Mouse (Mus musculus): ENCODE measurements at regions not wholly inside any gene's neighbourhood (a gene's known extent, or its start where the extent isn't known, plus 50 kb on each side); places are given as distances from the start of the nearest gene placed in this dataset.

DNA sequence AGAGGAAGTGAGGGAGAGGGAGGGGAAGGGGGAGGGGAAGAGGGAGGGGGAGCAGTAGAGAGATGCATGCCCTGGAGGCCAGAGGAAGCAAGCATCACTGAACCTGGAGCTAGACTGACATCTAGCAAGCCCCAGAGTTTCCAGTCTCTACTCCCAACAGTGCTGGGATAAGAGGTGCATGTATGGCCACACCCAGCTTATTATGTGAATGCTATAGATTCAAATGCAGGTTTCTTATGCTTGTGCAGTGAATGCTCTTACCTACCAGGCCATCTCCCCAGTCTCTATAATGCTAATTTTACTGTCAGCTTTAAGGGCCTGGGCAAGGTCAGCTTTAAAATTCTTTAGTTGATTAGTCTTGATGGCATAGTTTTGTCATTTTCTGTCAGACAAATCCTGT is 271.3 kb upstream of the Thsd7b start:
- Histone ChIP-seq H3K27me3 (replicated peaks; ENCODE audit: control insufficient read depth, insufficient read depth, low read length) (no peaks in the 10 kb centered on the region), H3K27ac (ENCODE audit: low read depth, low read length) (no peak overlapping the region)
- no peak for ATAC-seq (replicated peaks; ENCODE audit: low FRiP score)

DNA sequence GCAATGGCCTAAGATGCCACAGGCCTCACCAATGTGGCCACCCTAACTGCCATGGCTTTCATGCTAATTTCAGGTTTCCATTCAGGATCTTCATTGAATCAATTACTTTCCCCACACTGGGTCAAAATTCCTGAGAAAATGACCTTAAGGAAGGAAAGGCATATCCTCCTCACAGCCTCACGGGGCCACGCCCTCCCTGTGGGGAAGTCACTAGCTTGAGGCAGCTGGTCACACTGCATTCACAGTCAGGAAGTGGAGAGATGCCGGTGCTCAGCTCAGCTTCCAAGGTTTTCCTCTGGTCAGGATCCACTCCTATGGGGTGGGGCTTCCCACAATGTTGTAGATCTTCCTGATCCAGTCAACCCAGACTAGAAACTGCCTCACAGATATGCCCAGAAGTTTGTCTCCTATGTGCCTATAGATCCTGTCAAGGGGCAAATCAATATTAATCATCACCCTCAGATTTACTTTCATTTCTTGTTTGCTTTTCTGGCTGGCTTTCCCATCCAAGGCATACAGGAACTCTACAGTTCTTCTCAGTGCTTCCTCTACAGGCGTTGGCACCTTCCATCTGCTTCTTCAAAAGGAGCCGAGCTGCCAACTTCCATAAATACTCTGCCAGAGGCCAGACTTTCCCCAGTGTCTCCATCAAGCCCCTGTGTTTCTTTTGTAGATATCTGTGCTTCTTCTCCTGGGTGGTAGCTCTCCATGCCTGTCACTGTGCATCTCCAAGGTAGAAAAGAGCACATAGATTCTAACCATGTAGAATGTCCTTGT is 273.2 kb upstream of the Thsd7b start:
- H3K9ac ChIP-seq (ENCODE audit: low read depth, low read length) = no peak overlapping the region
- DNase-seq (ENCODE audit: low spot score) (no peak), ATAC-seq (replicated peaks; ENCODE audit: low FRiP score) (no peak)
- H3K36me3 ChIP-seq (ENCODE audit: control insufficient read depth, insufficient read depth, low read length) = no peaks in the 10 kb centered on the region
- H3K9me3 ChIP-seq (ENCODE audit: control insufficient read depth, low read length) = no peaks in the 10 kb centered on the region
- H3K27ac ChIP-seq (ENCODE audit: low read depth, low read length) = no peak overlapping the region
- 48% methylated on average over 5 of the region's 5 CpGs for WGBS
- H3K27me3 ChIP-seq (replicated peaks; ENCODE audit: control insufficient read depth, insufficient read depth, low read length) = no peaks in the 10 kb centered on the region
- H3K4me1 ChIP-seq (replicated peaks; ENCODE audit: control insufficient read depth, insufficient read depth, low read length) = no peaks in the 10 kb centered on the region
- no peak overlapping the region for H3K4me3 ChIP-seq (ENCODE audit: low read depth, low read length)
- no peak overlapping the region for H3K4me2 ChIP-seq

More for the DNA sequence above, 271.3 kb upstream of the Thsd7b start:
- Histone ChIP-seq H3K4me1 (replicated peaks; ENCODE audit: control insufficient read depth, insufficient read depth, low read length) (no peaks in the 10 kb centered on the region), H3K4me2 (no peak overlapping the region), H3K4me3 (ENCODE audit: low read depth, low read length) (no peak overlapping the region), H3K9me3 (ENCODE audit: control insufficient read depth, low read length) (no peaks in the 10 kb centered on the region), H3K36me3 (ENCODE audit: control insufficient read depth, insufficient read depth, low read length) (no peaks in the 10 kb centered on the region), H3K9ac (ENCODE audit: low read depth, low read length) (no peak overlapping the region)
- DNase-seq (ENCODE audit: low spot score) = no peak

GRCm38 (mm10) chr1:128994655-128995054 is 278.4 kb upstream of the Thsd7b start:
- no peaks in the 10 kb centered on the region for H3K4me1 ChIP-seq (replicated peaks; ENCODE audit: control insufficient read depth, insufficient read depth, low read length)
- 79% methylated on average over 6 of the region's 6 CpGs for WGBS

DNA sequence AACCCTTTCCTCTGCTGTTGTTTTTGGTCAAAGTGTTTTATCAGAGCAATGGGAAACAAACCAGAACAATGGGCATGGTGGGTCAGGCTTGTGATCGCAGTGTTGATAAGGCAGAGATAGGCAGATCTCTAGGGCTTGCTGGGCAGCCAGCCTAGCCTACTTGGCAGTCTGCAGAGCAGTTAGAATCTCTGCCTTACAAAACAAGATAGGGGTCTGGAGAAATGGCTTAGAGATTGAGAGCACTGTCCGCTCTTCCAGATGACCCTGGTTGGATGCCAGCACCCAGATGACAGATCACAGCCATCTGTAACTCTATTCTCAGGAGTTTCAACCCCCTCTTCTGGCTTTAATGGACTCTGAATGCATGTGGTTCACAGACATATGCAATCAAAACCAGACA is 289.7 kb upstream of the Thsd7b start:
- WGBS = 76% methylated on average over 2 of the region's 2 CpGs
- DNase-seq (ENCODE audit: low spot score) (no peak), ATAC-seq (replicated peaks; ENCODE audit: low FRiP score) (no peak)
- no peaks in the 10 kb centered on the region for H3K36me3 ChIP-seq (ENCODE audit: control insufficient read depth, insufficient read depth, low read length)
- no peaks in the 10 kb centered on the region for H3K27me3 ChIP-seq (replicated peaks; ENCODE audit: control insufficient read depth, insufficient read depth, low read length)
- no peak overlapping the region for H3K4me3 ChIP-seq (ENCODE audit: low read depth, low read length)
- no peak overlapping the region for H3K9ac ChIP-seq (ENCODE audit: low read depth, low read length)
- H3K4me2 ChIP-seq = no peak overlapping the region
- no peak overlapping the region for H3K27ac ChIP-seq (ENCODE audit: low read depth, low read length)
- H3K9me3 ChIP-seq (ENCODE audit: control insufficient read depth, low read length) = no peaks in the 10 kb centered on the region
- H3K4me1 ChIP-seq (replicated peaks; ENCODE audit: control insufficient read depth, insufficient read depth, low read length) = no peaks in the 10 kb centered on the region

More at GRCm38 (mm10) chr1:128994655-128995054, 278.4 kb upstream of the Thsd7b start:
- no peak for ATAC-seq (replicated peaks; ENCODE audit: low FRiP score)
- Histone ChIP-seq H3K4me3 (ENCODE audit: low read depth, low read length) (no peak overlapping the region), H3K27ac (ENCODE audit: low read depth, low read length) (no peak overlapping the region), H3K27me3 (replicated peaks; ENCODE audit: control insufficient read depth, insufficient read depth, low read length) (no peaks in the 10 kb centered on the region), H3K9ac (ENCODE audit: low read depth, low read length) (no peak overlapping the region), H3K9me3 (ENCODE audit: control insufficient read depth, low read length) (no peaks in the 10 kb centered on the region), H3K36me3 (ENCODE audit: control insufficient read depth, insufficient read depth, low read length) (no peaks in the 10 kb centered on the region), H3K4me2 (no peak overlapping the region)
- no peak for DNase-seq (ENCODE audit: low spot score)

- DNase-seq (ENCODE audit: low spot score) (no peak), ATAC-seq (replicated peaks; ENCODE audit: low FRiP score) (no peak)
- no peak overlapping the region for H3K4me3 ChIP-seq (ENCODE audit: low read depth, low read length)
- WGBS = 48% methylated on average over 1 of the region's 1 CpGs
- no peak overlapping the region for H3K27ac ChIP-seq (ENCODE audit: low read depth, low read length)
- H3K36me3 ChIP-seq (ENCODE audit: control insufficient read depth, insufficient read depth, low read length) = no peaks in the 10 kb centered on the region
- no peak overlapping the region for H3K4me2 ChIP-seq
- H3K4me1 ChIP-seq (replicated peaks; ENCODE audit: control insufficient read depth, insufficient read depth, low read length) = no peaks in the 10 kb centered on the region
- H3K9ac ChIP-seq (ENCODE audit: low read depth, low read length) = no peak overlapping the region
- no peaks in the 10 kb centered on the region for H3K9me3 ChIP-seq (ENCODE audit: control insufficient read depth, low read length)
- no peaks in the 10 kb centered on the region for H3K27me3 ChIP-seq (replicated peaks; ENCODE audit: control insufficient read depth, insufficient read depth, low read length)
Observed at GRCm38 (mm10) chr1:128975586-128975985, 297.5 kb upstream of the Thsd7b start.

DNA sequence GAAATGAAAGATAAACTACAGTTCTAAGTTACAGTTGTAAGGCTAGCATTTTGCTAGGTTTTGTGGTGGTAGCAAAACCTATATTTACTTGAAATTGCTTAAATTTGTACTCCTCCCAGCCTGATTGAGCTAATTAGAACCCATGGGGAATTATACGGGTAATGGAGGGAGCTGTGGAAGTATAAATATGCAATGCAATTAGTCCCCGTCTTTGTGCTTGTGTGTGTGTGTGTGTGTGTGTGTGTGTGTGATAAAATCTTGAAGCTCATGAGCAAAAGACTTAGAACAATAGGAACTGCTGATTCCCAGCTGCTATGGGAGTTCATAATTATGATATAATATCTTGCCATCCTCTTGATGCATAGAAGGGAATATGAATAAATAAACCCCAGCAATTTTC is 321.7 kb upstream of the Thsd7b start:
- H3K9me3 ChIP-seq (ENCODE audit: control insufficient read depth, low read length) = no peaks in the 10 kb centered on the region
- no peak overlapping the region for H3K9ac ChIP-seq (ENCODE audit: low read depth, low read length)
- no peaks in the 10 kb centered on the region for H3K27me3 ChIP-seq (replicated peaks; ENCODE audit: control insufficient read depth, insufficient read depth, low read length)
- DNase-seq (ENCODE audit: low spot score) (no peak), ATAC-seq (replicated peaks; ENCODE audit: low FRiP score) (no peak)
- no peak overlapping the region for H3K4me3 ChIP-seq (ENCODE audit: low read depth, low read length)
- H3K36me3 ChIP-seq (ENCODE audit: control insufficient read depth, insufficient read depth, low read length) = no peaks in the 10 kb centered on the region
- 80% methylated on average over 2 of the region's 2 CpGs for WGBS
- no peaks in the 10 kb centered on the region for H3K4me1 ChIP-seq (replicated peaks; ENCODE audit: control insufficient read depth, insufficient read depth, low read length)
- no peak overlapping the region for H3K4me2 ChIP-seq
- no peak overlapping the region for H3K27ac ChIP-seq (ENCODE audit: low read depth, low read length)

DNA sequence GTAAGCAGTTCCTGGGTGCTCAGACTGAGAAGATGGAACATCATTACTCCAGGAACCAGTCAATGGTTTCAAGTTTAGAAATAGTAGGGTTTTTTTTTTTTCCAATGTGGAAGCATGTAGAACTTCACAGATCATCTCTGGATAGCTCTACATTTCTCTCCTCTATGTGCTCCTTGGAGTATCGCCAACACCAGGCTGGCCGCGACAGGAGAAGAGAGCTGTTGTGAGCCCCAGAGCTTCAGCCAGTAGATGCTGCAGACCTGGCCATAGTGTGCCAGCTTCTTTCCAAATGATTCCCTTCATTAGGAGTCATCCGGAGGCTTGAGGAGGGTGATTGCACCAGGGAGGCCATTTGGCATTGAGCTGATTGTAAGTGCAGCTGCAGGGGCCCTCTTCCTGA is 322.6 kb upstream of the Thsd7b start:
- no peak for ATAC-seq (replicated peaks; ENCODE audit: low FRiP score)
- Histone ChIP-seq H3K4me3 (ENCODE audit: low read depth, low read length) (no peak overlapping the region), H3K9me3 (ENCODE audit: control insufficient read depth, low read length) (no peaks in the 10 kb centered on the region), H3K9ac (ENCODE audit: low read depth, low read length) (no peak overlapping the region), H3K4me2 (no peak overlapping the region), H3K27ac (ENCODE audit: low read depth, low read length) (no peak overlapping the region), H3K27me3 (replicated peaks; ENCODE audit: control insufficient read depth, insufficient read depth, low read length) (no peaks in the 10 kb centered on the region), H3K36me3 (ENCODE audit: control insufficient read depth, insufficient read depth, low read length) (no peaks in the 10 kb centered on the region), H3K4me1 (replicated peaks; ENCODE audit: control insufficient read depth, insufficient read depth, low read length) (no peaks in the 10 kb centered on the region)
- no peak for DNase-seq (ENCODE audit: low spot score)
- 79% methylated on average over 4 of the region's 4 CpGs for WGBS

DNA sequence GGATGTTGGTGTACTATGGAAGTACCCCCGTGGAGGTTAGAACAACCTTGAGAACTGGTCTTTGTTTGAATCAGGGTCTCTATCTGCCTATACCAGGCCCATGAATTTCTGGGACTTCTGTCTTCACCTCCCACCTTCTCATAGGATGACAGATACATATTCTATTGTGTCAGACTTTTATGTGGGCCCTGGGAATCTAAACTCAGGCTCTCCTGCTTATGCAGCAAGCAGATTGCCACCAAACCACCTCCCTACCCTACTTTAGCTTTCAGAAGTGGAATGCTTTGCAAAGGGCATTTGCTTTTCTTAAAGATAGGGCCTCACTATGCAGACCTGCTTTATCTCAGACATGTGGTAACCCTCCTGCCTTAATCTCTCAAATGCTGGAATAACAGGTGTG is 322.7 kb upstream of the Cxcr4 start:
- no peaks in the 10 kb centered on the region for H3K9me3 ChIP-seq (ENCODE audit: control insufficient read depth, low read length)

GRCm38 (mm10) chr1:128912532-128912931 is 320.4 kb upstream of the Cxcr4 start:
- DNase-seq (ENCODE audit: low spot score) (no peak), ATAC-seq (replicated peaks; ENCODE audit: low FRiP score) (no peak)
- Histone ChIP-seq H3K4me2 (no peak overlapping the region), H3K4me3 (ENCODE audit: low read depth, low read length) (no peak overlapping the region), H3K9me3 (ENCODE audit: control insufficient read depth, low read length) (no peaks in the 10 kb centered on the region), H3K27me3 (replicated peaks; ENCODE audit: control insufficient read depth, insufficient read depth, low read length) (no peaks in the 10 kb centered on the region), H3K27ac (ENCODE audit: low read depth, low read length) (no peak overlapping the region), H3K36me3 (ENCODE audit: control insufficient read depth, insufficient read depth, low read length) (no peaks in the 10 kb centered on the region), H3K4me1 (replicated peaks; ENCODE audit: control insufficient read depth, insufficient read depth, low read length) (no peaks in the 10 kb centered on the region), H3K9ac (ENCODE audit: low read depth, low read length) (no peak overlapping the region)

More for the DNA sequence above, 322.7 kb upstream of the Cxcr4 start:
- H3K4me1 ChIP-seq (replicated peaks; ENCODE audit: control insufficient read depth, insufficient read depth, low read length) = no peaks in the 10 kb centered on the region
- no peak overlapping the region for H3K4me3 ChIP-seq (ENCODE audit: low read depth, low read length)
- 63% methylated on average over 1 of the region's 1 CpGs for WGBS
- ATAC-seq (replicated peaks; ENCODE audit: low FRiP score) (no peak), DNase-seq (ENCODE audit: low spot score) (no peak)
- no peaks in the 10 kb centered on the region for H3K36me3 ChIP-seq (ENCODE audit: control insufficient read depth, insufficient read depth, low read length)
- no peaks in the 10 kb centered on the region for H3K27me3 ChIP-seq (replicated peaks; ENCODE audit: control insufficient read depth, insufficient read depth, low read length)
- no peak overlapping the region for H3K9ac ChIP-seq (ENCODE audit: low read depth, low read length)
- H3K4me2 ChIP-seq = no peak overlapping the region
- H3K27ac ChIP-seq (ENCODE audit: low read depth, low read length) = no peak overlapping the region

All from liver, embryonic 11.5 days (tissue).